Mouse (Mus musculus) lung, adult 2 months (tissue): ENCODE measurements around the gene Hs3st4.

Experiments
- CTCF ChIP-seq: fragments of 200-500 bp; IDR thresholded peaks from 2 replicates; pipeline ENCODE4 v1.5.1; 2011; ENCODE audit warnings: mild to moderate bottlenecking, low read length, control low read depth; ENCODE audit not compliant: insufficient read depth
- POLR2A ChIP-seq: fragments of 200-500 bp; IDR thresholded peaks from 2 replicates; pipeline ENCODE4 v1.6.1; 2011; ENCODE audit warnings: low read depth, mild to moderate bottlenecking, control low read depth, low read length, borderline replicate concordance; ENCODE audit errors: extremely low read depth

GRCm38 (mm10) chr7:123982010-123982409 is 659 bp upstream of the Hs3st4 start:
- TF ChIP-seq POLR2A (no peak), CTCF (no peak)
